Mouse (Mus musculus) megakaryocyte, embryonic 14.5 days (primary cell): ENCODE measurements around the gene Esrra.

Source experiments
- FLI1 ChIP-seq: IDR thresholded peaks from 2 replicates; pipeline ENCODE4 v1.6.1; 2012; ENCODE audit warnings: low read length, inconsistent platforms, mixed read lengths
- GATA1 ChIP-seq: IDR thresholded peaks from 3 replicates; pipeline ENCODE4 v1.6.1; 2012; ENCODE audit warnings: mixed read lengths, low read length, inconsistent platforms, borderline replicate concordance

- no peak for TF ChIP-seq FLI1
- TF ChIP-seq GATA1: no peak
Measured at GRCm38 (mm10) chr19:6968491-6969271, 47.1 kb upstream of the Esrra start.
